Mouse (Mus musculus) stomach, embryonic 15.5 days (tissue): ENCODE results near the gene Gm21958. TPM values are rescaled to one million over a fixed set of nuclear protein-coding genes. Genes with fewer than 3 reads are reported as not detected.

Source experiments
- ATAC-seq: fragments of 200-750 bp; cut with Nextera tagmentation; 2 replicates; pipeline ENCODE4 v1.8.0; 2017; ENCODE audit warnings: low read depth, moderate number of reproducible peaks, moderate TSS enrichment; ENCODE audit not compliant: insufficient read depth, low FRiP score
- H3K27ac ChIP-seq: fragments of 300-500 bp; sonication (generic); 2 replicates; pipeline ENCODE4 v1.5.1; 2015; ENCODE audit warnings: mild to moderate bottlenecking, inconsistent platforms
- H3K27me3 ChIP-seq: fragments of 300-500 bp; sonication (generic); replicated peaks from 2 replicates; pipeline ENCODE4 v1.6.1; 2015; ENCODE audit warnings: inconsistent platforms
- H3K36me3 ChIP-seq: fragments of 300-500 bp; sonication (generic); 2 replicates; pipeline ENCODE4 v1.6.1; 2015; ENCODE audit warnings: inconsistent platforms
- H3K4me1 ChIP-seq: fragments of 300-500 bp; sonication (generic); 2 replicates; pipeline ENCODE4 v1.6.1; 2015; ENCODE audit warnings: inconsistent platforms
- H3K4me2 ChIP-seq: fragments of 300-500 bp; sonication (generic); 2 replicates; pipeline ENCODE4 v1.6.1; 2015; ENCODE audit warnings: mild to moderate bottlenecking, inconsistent platforms
- H3K4me3 ChIP-seq: fragments of 300-500 bp; sonication (generic); replicated peaks from 2 replicates; pipeline ENCODE4 v1.5.1; 2015; ENCODE audit warnings: inconsistent platforms
- H3K9ac ChIP-seq: fragments of 300-500 bp; sonication (generic); 2 replicates; pipeline ENCODE4 v1.6.1; 2015; ENCODE audit warnings: inconsistent platforms
- H3K9me3 ChIP-seq: fragments of 300-500 bp; sonication (generic); 2 replicates; pipeline ENCODE4 v1.6.1; 2016; ENCODE audit warnings: inconsistent platforms
- WGBS: fragments of 180-500 bp; shearing (Covaris S2); methylation state at CpG from one replicate; pipeline ENCODE4 v1.1.7; 2015; 5-methylcytosine and 5-hydroxymethylcytosine counted together
- polyA plus RNA-seq: library from polyadenylated mRNA; unstranded; fragments of >200 nt; fragmentation: Nextera tagmentation; extraction: Ambion mirVana; gene quantifications from 2 replicates; pipeline ENCODE4 v1.2.1, GENCODE M21; 2015

The Gm21958 gene
- polyA plus RNA-seq, 1 experiment from 2014 or later, result not detected

GRCm38 (mm10) chr3:54676818-54677217 is 37.3 kb downstream of the Gm21958 start:
- no peak overlapping the region for H3K27ac ChIP-seq
- H3K27me3 ChIP-seq, result peaks cover 11% of the 10 kb centered on the region
- no peak overlapping the region for H3K4me3 ChIP-seq
- H3K4me1 ChIP-seq, result 0 out of 2 replicates have a peak, but pooled peaks cover 4% of the 10 kb centered on the region
- H3K4me2 ChIP-seq, result no peak overlapping the region
- WGBS, result 75% methylated on average over 2 of the region's 2 CpGs
- H3K9me3 ChIP-seq, result no peaks in the 10 kb centered on the region
- ATAC-seq, result no peak
- H3K9ac ChIP-seq, result no peak overlapping the region
- H3K36me3 ChIP-seq, result no peaks in the 10 kb centered on the region

DNA sequence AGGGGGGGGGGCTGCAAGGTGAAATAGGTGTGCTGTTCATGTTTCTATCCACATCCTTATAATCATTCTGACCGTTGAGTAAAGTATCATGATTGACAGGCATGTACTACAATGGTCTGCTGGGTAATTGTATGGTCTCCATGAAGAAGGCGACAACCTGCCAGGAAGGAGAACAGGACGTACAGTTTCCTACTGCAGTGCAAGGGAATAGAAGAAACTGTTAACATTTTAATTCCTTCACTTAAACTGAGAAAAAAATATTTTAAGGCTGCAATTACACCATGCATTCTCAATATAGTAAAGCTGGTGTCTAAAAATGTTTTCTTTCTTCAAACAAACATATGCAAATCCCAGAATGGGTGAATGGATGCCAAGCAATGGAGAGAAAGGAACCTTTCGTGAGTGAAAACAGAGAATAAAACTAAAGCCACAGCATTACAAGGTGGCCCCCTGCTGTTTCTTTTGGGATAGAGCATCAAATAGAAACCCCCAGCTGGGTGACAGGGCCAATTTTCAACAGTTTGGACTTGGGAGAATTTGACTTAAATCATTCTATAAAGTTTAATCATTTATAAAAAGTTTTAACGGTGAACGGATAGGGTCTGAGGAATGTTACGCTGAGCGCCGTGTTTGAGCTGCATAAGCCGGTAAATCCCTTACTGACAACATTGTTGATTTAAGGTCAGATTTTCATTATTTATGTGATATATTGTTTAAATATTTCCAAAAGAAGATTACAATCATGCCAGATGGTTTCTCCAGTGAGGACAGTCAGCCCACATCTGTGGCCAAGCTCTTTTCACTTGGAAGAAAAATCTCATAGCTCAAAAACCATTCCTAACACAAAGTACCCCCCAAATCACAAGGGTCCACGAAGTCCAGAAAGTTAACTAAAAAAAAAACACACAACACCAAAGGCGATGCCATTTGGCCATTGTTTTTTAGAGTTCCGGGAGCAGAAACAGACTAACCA is 41.3 kb downstream of the Gm21958 start:
- Histone ChIP-seq H3K36me3 (no peaks in the 10 kb centered on the region), H3K4me2 (0 out of 2 replicates have a peak overlapping the region, but pooled peaks have one; percentile 10), H3K27me3 (peaks cover 11% of the 10 kb centered on the region), H3K9me3 (no peaks in the 10 kb centered on the region), H3K4me3 (no peak overlapping the region), H3K9ac (no peak overlapping the region), H3K4me1 (0 out of 2 replicates have a peak, but pooled peaks cover 4% of the 10 kb centered on the region), H3K27ac (peak overlapping the region; percentile 26; the same call in 1 of the 2 replicates)
- WGBS, result 27% methylated on average over 13 of the region's 13 CpGs
- ATAC-seq, result peak; percentile 65; the same call in 1 of the 2 replicates

GRCm38 (mm10) chr3:54672111-54672510 is 42.0 kb downstream of the Gm21958 start:
- WGBS, result 43% methylated on average over 3 of the region's 3 CpGs
- Histone ChIP-seq H3K4me1 (0 out of 2 replicates have a peak, but pooled peaks cover 4% of the 10 kb centered on the region), H3K4me3 (no peak overlapping the region), H3K9ac (no peak overlapping the region), H3K36me3 (no peaks in the 10 kb centered on the region), H3K27me3 (peaks cover 8% of the 10 kb centered on the region), H3K4me2 (no peak overlapping the region), H3K9me3 (no peaks in the 10 kb centered on the region), H3K27ac (no peak overlapping the region)
- ATAC-seq, result no peak

DNA sequence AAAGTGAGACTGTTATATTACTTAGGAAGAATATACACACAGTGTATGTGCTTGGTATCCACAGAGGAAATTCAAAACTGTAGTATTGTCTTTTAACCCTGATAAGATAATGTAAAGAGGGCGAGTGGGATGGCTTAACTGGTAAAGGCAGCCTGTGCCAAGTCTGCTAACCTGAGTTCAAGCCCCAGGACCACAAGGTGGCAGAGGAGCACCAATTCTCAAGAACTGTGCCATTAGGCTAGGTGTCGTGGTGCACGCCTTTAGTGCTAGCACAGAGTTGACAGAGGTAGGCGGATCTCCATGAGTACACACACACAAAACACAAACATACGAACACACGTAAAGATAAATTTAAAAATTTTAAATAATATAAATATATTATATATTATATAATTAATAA is 44.6 kb downstream of the Gm21958 start:
- Histone ChIP-seq H3K36me3 (no peaks in the 10 kb centered on the region), H3K9ac (no peak overlapping the region), H3K4me1 (0 out of 2 replicates have a peak, but pooled peaks cover 4% of the 10 kb centered on the region), H3K4me3 (no peak overlapping the region), H3K4me2 (no peak overlapping the region), H3K9me3 (no peaks in the 10 kb centered on the region), H3K27me3 (no peaks in the 10 kb centered on the region), H3K27ac (no peak overlapping the region)
- WGBS, result 90% methylated on average over 6 of the region's 6 CpGs
- no peak for ATAC-seq

DNA sequence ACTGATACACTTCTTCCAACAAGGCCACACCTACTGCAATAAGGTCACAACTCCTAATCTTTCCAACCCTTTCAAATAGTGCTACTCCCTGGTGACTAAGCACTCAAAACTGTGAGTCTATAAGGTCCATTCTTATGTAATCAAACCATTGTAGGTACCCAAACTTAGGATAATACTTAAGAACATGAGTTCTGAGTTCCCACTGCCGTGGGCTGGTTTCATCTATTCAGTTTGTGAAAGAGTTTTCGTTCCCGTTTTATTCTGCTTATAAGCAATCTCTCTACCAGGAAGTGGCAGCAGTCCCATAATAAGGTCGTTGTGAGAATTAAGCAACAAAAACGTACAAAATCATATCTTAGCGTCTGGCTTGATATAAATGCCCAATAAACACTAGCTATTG is 45.4 kb downstream of the Gm21958 start:
- H3K27ac ChIP-seq, result no peak overlapping the region
- 71% methylated on average over 6 of the region's 6 CpGs for WGBS
- H3K4me1 ChIP-seq, result 0 out of 2 replicates have a peak, but pooled peaks cover 4% of the 10 kb centered on the region
- ATAC-seq, result no peak
- no peak overlapping the region for H3K4me3 ChIP-seq
- no peak overlapping the region for H3K4me2 ChIP-seq
- no peaks in the 10 kb centered on the region for H3K27me3 ChIP-seq
- no peak overlapping the region for H3K9ac ChIP-seq
- no peaks in the 10 kb centered on the region for H3K9me3 ChIP-seq
- no peaks in the 10 kb centered on the region for H3K36me3 ChIP-seq

DNA sequence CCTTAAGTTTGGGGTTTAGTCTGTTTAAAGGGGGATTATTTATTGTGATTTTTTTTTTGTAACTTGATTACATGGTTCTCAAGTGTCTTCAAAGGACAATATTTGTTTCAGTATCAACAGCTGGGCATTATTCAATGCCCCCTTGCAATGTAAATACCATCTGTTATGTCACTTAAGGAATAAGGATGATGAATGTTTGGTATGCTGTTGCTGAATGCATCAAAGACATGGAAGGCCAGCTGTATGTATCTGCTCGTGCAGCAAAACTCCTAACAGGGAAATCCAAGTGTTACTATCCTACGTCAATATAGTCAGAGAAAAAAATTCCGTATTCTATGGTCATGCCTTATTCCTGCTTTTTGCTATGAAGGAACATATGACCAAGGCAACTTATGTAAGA is 46.0 kb downstream of the Gm21958 start:
- no peak for ATAC-seq
- 69% methylated on average over 3 of the region's 3 CpGs for WGBS

More for the DNA sequence above, 46.0 kb downstream of the Gm21958 start:
- no peak overlapping the region for H3K4me3 ChIP-seq
- H3K27ac ChIP-seq, result no peak overlapping the region
- no peaks in the 10 kb centered on the region for H3K36me3 ChIP-seq
- no peaks in the 10 kb centered on the region for H3K9me3 ChIP-seq
- H3K27me3 ChIP-seq, result no peaks in the 10 kb centered on the region
- no peak overlapping the region for H3K4me2 ChIP-seq
- no peaks in the 10 kb centered on the region for H3K4me1 ChIP-seq
- H3K9ac ChIP-seq, result no peak overlapping the region

Other genes starting within 250 kb of the Gm21958 start
- gene Supt20, start 21.5 kb downstream of the Gm21958 start, polyA plus RNA-seq, result 81.1 and 85.0 TPM in 2 replicates
- 104 and 109 TPM in 2 replicates for gene Exosc8, start 21.0 kb upstream of the Gm21958 start, polyA plus RNA-seq
- gene Alg5, start 21.2 kb upstream of the Gm21958 start, polyA plus RNA-seq, result 63.8 and 65.6 TPM in 2 replicates
- 1.2 and 1.3 TPM in 2 replicates for gene Smad9, start 41.2 kb upstream of the Gm21958 start, polyA plus RNA-seq
- gene Rfxap, start 93.4 kb upstream of the Gm21958 start, polyA plus RNA-seq, result 35.7 and 42.9 TPM in 2 replicates
- gene Sertm1, start 201.5 kb upstream of the Gm21958 start, polyA plus RNA-seq, result 0.10 and 0.18 TPM in 2 replicates